Comparison of ENCODE assay signal across 7 mouse cellular contexts in genomic region chr13:70883891-70884890, GRCm38 (mm10). TPM values are rescaled to one million over a fixed set of nuclear protein-coding genes. Genes with fewer than 3 reads are reported as not detected.
DNase-seq lines count a peak whose midpoint lies in the region; ATAC-seq and TF ChIP-seq lines count a peak whose summit lies in the region.

No protein-coding gene starts in this region.

- H3K36me3 ChIP-seq in forebrain, embryonic 15.5 days: no peaks in the 10 kb centered on the region
- H3K36me3 ChIP-seq in heart, postnatal 0 days (replicated peaks; ENCODE audit: control insufficient read depth, insufficient read depth, low read length): no peaks in the 10 kb centered on the region
- H3K36me3 ChIP-seq in neural tube, embryonic 15.5 days: no peaks in the 10 kb centered on the region

- H3K27ac ChIP-seq in forebrain, embryonic 15.5 days (replicated peaks): peak overlapping the region; percentile 31; the same call in 1 of the 2 replicates
- H3K27ac ChIP-seq in heart, postnatal 0 days (ENCODE audit: low read depth): peak overlapping the region; percentile 9
- H3K27ac ChIP-seq in neural tube, embryonic 15.5 days (replicated peaks): peak overlapping the region; percentile 63; the same call in 1 of the 2 replicates

- H3K4me3 ChIP-seq in forebrain, embryonic 15.5 days: no peak overlapping the region
- no peak overlapping the region for H3K4me3 ChIP-seq in heart, postnatal 0 days (ENCODE audit: low read depth, low read length)
- no peak overlapping the region for H3K4me3 ChIP-seq in neural tube, embryonic 15.5 days (replicated peaks)

- H3K9me3 ChIP-seq in forebrain, embryonic 15.5 days: no peaks in the 10 kb centered on the region
- no peaks in the 10 kb centered on the region for H3K9me3 ChIP-seq in heart, postnatal 0 days (replicated peaks; ENCODE audit: control insufficient read depth, low read length)
- H3K9me3 ChIP-seq in neural tube, embryonic 15.5 days (replicated peaks): no peaks in the 10 kb centered on the region

- WGBS in forebrain, embryonic 15.5 days: 54% methylated on average over 12 of the region's 12 CpGs
- 8% methylated on average over 12 of the region's 12 CpGs for WGBS in heart, postnatal 0 days
- WGBS in neural tube, embryonic 15.5 days: 49% methylated on average over 12 of the region's 12 CpGs

- peak; percentile 6 for DNase-seq in MN1 (ENCODE audit: low spot score)
- DNase-seq in adrenal gland, adult (ENCODE audit: inconsistent age in 2 of 2, low spot score in 1 of 2): peak; percentile 24 to 54
- peak; percentile 31 for DNase-seq in heart, postnatal 0 days (ENCODE audit: low spot score)
- peak; percentile 71 to 76 for DNase-seq in layer of hippocampus, postnatal 36 days

- no peak overlapping the region for H3K4me2 ChIP-seq in forebrain, embryonic 15.5 days (replicated peaks)
- peak overlapping the region; percentile 31 for H3K4me2 ChIP-seq in heart, postnatal 0 days (ENCODE audit: low read depth, low read length)
- no peak overlapping the region for H3K4me2 ChIP-seq in neural tube, embryonic 15.5 days

- no peaks in the 10 kb centered on the region for H3K27me3 ChIP-seq in forebrain, embryonic 15.5 days
- H3K27me3 ChIP-seq in heart, postnatal 0 days (ENCODE audit: control insufficient read depth, insufficient read depth, low read length): no peaks in the 10 kb centered on the region
- H3K27me3 ChIP-seq in neural tube, embryonic 15.5 days (replicated peaks): no peaks in the 10 kb centered on the region

- no peak for TF ChIP-seq EP300 in heart, postnatal 0 days (IDR thresholded peaks at IDR 0.05; ENCODE audit: low read depth)

- ATAC-seq in forebrain, embryonic 15.5 days (replicated peaks): peak; percentile 94
- peak; percentile 77 for ATAC-seq in heart, postnatal 0 days (ENCODE audit: insufficient read depth, low read depth)
- peak; percentile 72 for ATAC-seq in neural tube, embryonic 15.5 days (ENCODE audit: low FRiP score)
- no peak for ATAC-seq in CD4-positive, CD25-positive, alpha-beta regulatory T cell, adult 4 months

- H3K9ac ChIP-seq in forebrain, embryonic 15.5 days (replicated peaks): no peak overlapping the region
- no peak overlapping the region for H3K9ac ChIP-seq in heart, postnatal 0 days (replicated peaks; ENCODE audit: low read depth, low read length)
- H3K9ac ChIP-seq in neural tube, embryonic 15.5 days (replicated peaks): no peak overlapping the region

- H3K4me1 ChIP-seq in forebrain, embryonic 15.5 days: peaks cover 5% of the 10 kb centered on the region
- peaks cover 26% of the 10 kb centered on the region for H3K4me1 ChIP-seq in heart, postnatal 0 days (ENCODE audit: control insufficient read depth, insufficient read depth)
- H3K4me1 ChIP-seq in neural tube, embryonic 15.5 days: peaks cover 6% of the 10 kb centered on the region; the same call in 1 of the 2 replicates

- TF ChIP-seq CTCF in heart, postnatal 0 days (IDR thresholded peaks at IDR 0.05; ENCODE audit: low read depth): no peak

RNA-seq across cellular contexts. Expression of gene Adamts16, which starts 42.6 kb away (rescaled TPM):
- 0.45 and 0.65 TPM in 2 replicates for polyA plus RNA-seq in forebrain, embryonic 15.5 days (2015; fragmentation: Nextera tagmentation; extraction: Ambion mirVana)
- total RNA-seq in heart, postnatal 0 days (2014; rRNA removed; ENCODE audit: low replicate concordance): 0.57 TPM in 1 of 2 replicates, not detected in the other
- 0.05 and 0.10 TPM in 2 replicates for polyA plus RNA-seq in heart, postnatal 0 days (2015; fragmentation: Nextera tagmentation; extraction: Ambion mirVana)
- 1 to 10 TPM; 1.9 to 2.2 TPM for total RNA-seq in layer of hippocampus, postnatal 36 days (2021)
- polyA plus RNA-seq in neural tube, embryonic 15.5 days (2015; fragmentation: Nextera tagmentation; extraction: Ambion mirVana): 6.3 and 7.0 TPM in 2 replicates
- not detected for polyA plus RNA-seq in CD4-positive, CD25-positive, alpha-beta regulatory T cell, adult 4 months (2017; shearing (Covaris generic))

Comparison
In these comparisons a context has a peak if more than half of its experiments do, and no peak if none do; other contexts are left out.
1. DNase-seq: peak in every context shown above with its lines; median percentile 74 in layer of hippocampus, postnatal 36 days; 39 in adrenal gland, adult; 31 in heart, postnatal 0 days; 6 in MN1.
2. H3K27ac ChIP-seq: peak in every context shown above with its lines; median percentile 63 in neural tube, embryonic 15.5 days; 31 in forebrain, embryonic 15.5 days; 9 in heart, postnatal 0 days.